Mouse (Mus musculus): ENCODE data around the gene Comp. TPM values are rescaled to one million over a fixed set of nuclear protein-coding genes. Genes with fewer than 3 reads are reported as not detected.
A peak's percentile ranks its signal among the peaks of the same experiment; 100 is the strongest.

Comp gene
- 0.27 TPM in 1 of 2 replicates, not detected in the other for polyA plus RNA-seq (2012; ENCODE audit: insufficient read depth, low replicate concordance)

DNA sequence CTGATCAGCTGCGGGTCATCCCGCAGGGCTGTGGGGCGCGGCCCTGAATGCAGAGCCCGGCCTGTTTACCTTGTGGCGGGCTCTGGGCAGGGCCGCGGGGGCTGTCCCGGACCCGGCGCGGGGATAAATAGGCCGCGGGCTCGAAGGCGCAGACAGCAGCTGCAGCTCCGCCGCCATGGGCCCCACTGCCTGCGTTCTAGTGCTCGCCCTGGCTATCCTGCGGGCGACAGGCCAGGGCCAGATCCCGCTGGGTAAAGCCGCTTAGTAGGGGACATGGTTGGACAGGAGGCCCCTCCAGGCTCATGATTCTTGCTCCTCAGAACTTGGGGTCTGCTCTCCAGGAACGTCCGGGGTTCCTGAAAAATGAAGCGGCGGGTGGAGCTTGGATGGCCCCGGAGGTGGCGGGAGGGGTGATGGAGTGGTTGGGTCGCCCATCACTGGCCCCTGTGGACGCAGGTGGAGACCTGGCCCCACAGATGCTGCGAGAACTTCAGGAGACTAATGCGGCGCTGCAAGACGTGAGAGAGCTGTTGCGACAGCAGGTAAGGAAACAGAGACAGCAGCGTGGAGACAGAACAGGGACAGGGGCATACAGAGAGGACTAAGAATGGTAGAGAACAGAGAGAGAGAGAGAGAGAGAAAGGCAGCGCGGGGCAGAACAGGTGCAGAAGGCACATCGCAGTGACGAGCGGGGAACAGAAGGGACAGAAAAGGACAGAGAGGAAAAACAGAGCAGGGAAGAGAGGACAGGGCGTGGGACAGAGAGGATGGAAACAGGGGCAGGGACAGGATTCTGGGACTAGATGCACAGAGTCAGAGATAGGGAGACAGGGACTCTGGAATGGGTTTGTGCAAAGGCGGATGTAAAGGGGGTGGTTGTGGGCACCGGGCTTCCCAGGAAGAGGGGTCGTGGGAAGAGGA, at the start of gene Comp:
TSS of gene Comp (plus strand) at position 162 of the 921 bp plus-strand sequence.
- H3K9me3 ChIP-seq = no peaks in the 10 kb centered on the region
- no peak for TF ChIP-seq FLI1 (IDR thresholded peaks at IDR 0.05; ENCODE audit: low read length)
- TF ChIP-seq GATA1 (IDR thresholded peaks at IDR 0.05; ENCODE audit: borderline replicate concordance, low read length) = no peak
- no peaks in the 10 kb centered on the region for H3K36me3 ChIP-seq (replicated peaks; ENCODE audit: low read length)
- H3K4me3 ChIP-seq (replicated peaks) = peak within 1 kb of the TSS; percentile 93
- peaks cover 53% of the 10 kb centered on the region for H3K4me1 ChIP-seq
- H3K27me3 ChIP-seq (replicated peaks) = peaks cover 87% of the 10 kb centered on the region

- peaks cover 36% of the 10 kb centered on the region for H3K27me3 ChIP-seq (replicated peaks)
- H3K36me3 ChIP-seq (replicated peaks; ENCODE audit: low read length) = no peaks in the 10 kb centered on the region
- H3K4me1 ChIP-seq = peaks cover 42% of the 10 kb centered on the region
- TF ChIP-seq GATA1 (IDR thresholded peaks at IDR 0.05; ENCODE audit: borderline replicate concordance, low read length) = no peak
- TF ChIP-seq FLI1 (IDR thresholded peaks at IDR 0.05; ENCODE audit: low read length) = no peak
- H3K9me3 ChIP-seq = no peaks in the 10 kb centered on the region
- H3K4me3 ChIP-seq (replicated peaks) = no peak overlapping the region
Measured at GRCm38 (mm10) chr8:70323716-70324115, 49.6 kb upstream of the Comp start.

DNA sequence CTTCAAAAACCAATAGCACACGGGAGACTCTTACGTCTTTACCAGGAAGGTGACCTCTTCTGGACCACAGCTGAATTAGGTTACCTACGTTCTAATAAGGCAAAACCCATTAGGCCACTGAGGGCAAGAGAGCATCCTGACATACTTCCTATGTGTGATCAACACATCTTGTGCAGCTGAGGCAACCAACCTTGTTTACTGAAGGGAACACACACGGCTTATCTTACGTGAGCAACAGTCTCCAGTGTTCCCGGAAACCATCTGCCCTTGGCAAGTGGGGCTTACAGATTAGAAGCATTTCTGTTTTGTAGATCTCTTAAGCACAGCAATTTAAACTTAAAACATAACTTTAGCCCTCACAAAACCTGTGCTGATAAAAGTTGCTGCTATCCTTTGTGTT, 45.8 kb upstream of the Comp start:
- Histone ChIP-seq H3K4me3 (replicated peaks) (peak overlapping the region; percentile 56), H3K4me1 (peaks cover 55% of the 10 kb centered on the region), H3K9me3 (peaks cover 8% of the 10 kb centered on the region; the same call in 1 of the 2 replicates), H3K27me3 (replicated peaks) (peaks cover 7% of the 10 kb centered on the region), H3K36me3 (replicated peaks; ENCODE audit: low read length) (peaks cover 31% of the 10 kb centered on the region)
- TF ChIP-seq FLI1 (IDR thresholded peaks at IDR 0.05; ENCODE audit: low read length) (no peak), GATA1 (IDR thresholded peaks at IDR 0.05; ENCODE audit: borderline replicate concordance, low read length) (peak; percentile 34; the same call in 1 of the 3 replicates)

DNA sequence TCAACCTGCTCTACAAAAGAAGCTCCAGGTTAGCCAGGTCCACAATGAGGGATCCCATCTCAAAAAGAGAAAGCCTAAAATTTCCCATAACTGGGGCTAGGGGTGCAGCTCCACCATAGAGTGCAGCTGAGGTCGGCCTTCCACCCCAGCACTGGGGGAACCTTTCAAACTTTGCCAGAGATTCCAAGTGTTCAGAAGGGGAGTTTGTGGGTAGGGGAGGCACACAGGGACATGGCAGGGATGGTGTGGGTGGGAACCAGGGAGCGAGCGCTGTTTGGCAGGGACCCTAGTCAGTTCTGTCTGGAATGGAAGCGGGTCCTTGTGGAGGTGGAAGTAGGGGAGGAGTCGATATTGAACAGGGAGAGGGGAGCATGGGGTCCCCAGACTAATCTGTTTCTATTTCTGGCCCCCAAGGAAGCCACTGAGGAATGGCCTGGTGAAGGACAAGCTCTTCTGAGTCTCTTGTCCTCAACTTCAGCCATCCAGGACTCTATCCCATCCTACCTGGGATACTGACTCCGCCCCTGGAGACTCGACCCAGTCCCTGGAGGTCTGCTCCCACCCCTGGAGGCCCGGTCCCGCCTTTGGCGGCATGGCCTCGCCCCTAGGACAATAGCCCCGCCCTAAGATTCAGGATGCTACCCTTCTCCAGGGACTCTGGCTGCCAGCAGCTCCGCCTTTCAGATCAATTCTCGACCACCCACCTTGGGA, 44.1 kb upstream of the Comp start, which contains the start of gene Gdf1:
TSS of gene Gdf1 (plus strand) at position 694 of the 711 bp plus-strand sequence.
- Histone ChIP-seq H3K4me3 (replicated peaks) (peak within 1 kb of the TSS; percentile 40), H3K36me3 (replicated peaks; ENCODE audit: low read length) (peaks cover 49% of the 10 kb centered on the region), H3K27me3 (replicated peaks) (no peaks in the 10 kb centered on the region), H3K9me3 (peaks cover 11% of the 10 kb centered on the region; the same call in 1 of the 2 replicates), H3K4me1 (peaks cover 43% of the 10 kb centered on the region)
- TF ChIP-seq FLI1 (IDR thresholded peaks at IDR 0.05; ENCODE audit: low read length) = no peak
- no peak for TF ChIP-seq GATA1 (IDR thresholded peaks at IDR 0.05; ENCODE audit: borderline replicate concordance, low read length)

GRCm38 (mm10) chr8:70329835-70330740, 43.3 kb upstream of the Comp start:
- Histone ChIP-seq H3K4me1 (peaks cover 39% of the 10 kb centered on the region), H3K4me3 (replicated peaks) (no peak overlapping the region), H3K9me3 (peaks cover 11% of the 10 kb centered on the region; the same call in 1 of the 2 replicates), H3K27me3 (replicated peaks) (no peaks in the 10 kb centered on the region), H3K36me3 (replicated peaks; ENCODE audit: low read length) (peaks cover 57% of the 10 kb centered on the region)
- TF ChIP-seq FLI1 (IDR thresholded peaks at IDR 0.05; ENCODE audit: low read length) (no peak), GATA1 (IDR thresholded peaks at IDR 0.05; ENCODE audit: borderline replicate concordance, low read length) (no peak)

DNA sequence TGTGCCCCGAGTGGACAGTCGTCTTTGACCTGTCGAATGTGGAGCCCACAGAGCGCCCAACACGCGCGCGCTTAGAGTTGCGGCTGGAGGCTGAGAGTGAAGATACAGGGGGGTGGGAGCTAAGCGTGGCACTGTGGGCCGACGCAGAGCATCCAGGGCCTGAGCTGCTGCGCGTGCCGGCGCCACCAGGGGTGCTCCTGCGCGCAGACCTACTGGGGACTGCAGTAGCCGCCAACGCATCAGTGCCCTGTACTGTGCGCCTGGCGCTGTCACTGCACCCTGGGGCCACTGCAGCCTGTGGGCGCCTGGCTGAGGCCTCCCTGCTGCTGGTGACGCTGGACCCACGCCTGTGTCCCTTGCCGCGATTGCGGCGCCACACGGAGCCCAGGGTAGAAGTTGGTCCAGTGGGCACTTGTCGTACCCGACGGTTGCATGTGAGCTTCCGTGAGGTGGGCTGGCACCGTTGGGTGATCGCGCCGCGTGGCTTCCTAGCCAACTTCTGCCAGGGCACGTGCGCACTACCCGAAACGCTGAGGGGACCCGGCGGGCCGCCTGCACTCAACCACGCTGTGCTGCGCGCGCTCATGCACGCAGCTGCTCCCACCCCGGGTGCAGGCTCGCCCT, 42.5 kb upstream of the Comp start:
- H3K9me3 ChIP-seq = peaks cover 11% of the 10 kb centered on the region; the same call in 1 of the 2 replicates
- no peak overlapping the region for H3K4me3 ChIP-seq (replicated peaks)
- peaks cover 34% of the 10 kb centered on the region for H3K4me1 ChIP-seq
- TF ChIP-seq FLI1 (IDR thresholded peaks at IDR 0.05; ENCODE audit: low read length) (no peak), GATA1 (IDR thresholded peaks at IDR 0.05; ENCODE audit: borderline replicate concordance, low read length) (no peak)
- H3K36me3 ChIP-seq (replicated peaks; ENCODE audit: low read length) = peaks cover 65% of the 10 kb centered on the region
- H3K27me3 ChIP-seq (replicated peaks) = no peaks in the 10 kb centered on the region

GRCm38 (mm10) chr8:70331526-70331925, 41.8 kb upstream of the Comp start:
- Histone ChIP-seq H3K9me3 (peaks cover 11% of the 10 kb centered on the region; the same call in 1 of the 2 replicates), H3K4me1 (peaks cover 34% of the 10 kb centered on the region), H3K36me3 (replicated peaks; ENCODE audit: low read length) (peaks cover 71% of the 10 kb centered on the region), H3K27me3 (replicated peaks) (no peaks in the 10 kb centered on the region), H3K4me3 (replicated peaks) (no peak overlapping the region)
- TF ChIP-seq FLI1 (IDR thresholded peaks at IDR 0.05; ENCODE audit: low read length) = no peak
- TF ChIP-seq GATA1 (IDR thresholded peaks at IDR 0.05; ENCODE audit: borderline replicate concordance, low read length) = no peak

DNA sequence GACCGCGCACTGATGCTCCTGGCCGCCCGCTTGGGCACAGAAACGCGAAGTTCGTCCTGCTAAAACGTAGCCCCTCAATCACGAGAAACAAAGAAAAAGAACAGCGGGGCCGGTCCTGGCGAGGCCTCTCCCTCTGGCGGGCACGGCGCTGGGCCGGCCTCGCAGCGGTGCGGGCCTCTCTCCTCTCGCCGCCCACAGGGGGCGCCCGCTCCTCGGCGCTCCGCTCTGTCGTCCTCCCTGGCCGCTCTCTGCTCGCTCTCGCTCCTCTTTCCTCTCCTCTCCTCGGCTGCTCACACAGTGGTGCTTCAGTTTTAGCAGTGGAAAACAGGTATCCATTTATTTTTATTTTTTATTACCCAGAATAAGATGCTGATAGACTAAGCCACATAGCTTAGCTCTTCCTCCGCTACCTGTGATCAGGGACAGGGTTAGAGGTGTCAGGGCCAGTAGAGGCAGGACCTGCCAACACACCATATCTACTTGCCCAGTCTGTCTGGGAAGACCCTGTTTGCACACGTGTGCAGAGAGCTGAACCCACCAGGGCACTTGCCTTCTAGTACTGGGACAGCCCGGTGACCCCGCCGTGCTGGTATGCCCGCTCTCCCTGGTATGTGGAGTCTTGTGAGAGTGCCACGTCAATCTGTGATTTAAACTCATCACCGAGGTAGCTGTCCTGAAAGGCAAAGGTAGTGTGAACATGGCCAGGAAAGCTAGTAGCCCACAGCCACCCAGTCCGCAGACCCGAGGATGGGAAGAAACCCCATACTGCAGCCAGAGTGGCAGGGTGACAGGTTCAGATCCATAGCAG, 41.1 kb upstream of the Comp start:
- Histone ChIP-seq H3K36me3 (replicated peaks; ENCODE audit: low read length) (peaks cover 79% of the 10 kb centered on the region), H3K27me3 (replicated peaks) (no peaks in the 10 kb centered on the region), H3K9me3 (peaks cover 11% of the 10 kb centered on the region; the same call in 1 of the 2 replicates), H3K4me3 (replicated peaks) (no peak overlapping the region), H3K4me1 (peaks cover 39% of the 10 kb centered on the region)
- TF ChIP-seq GATA1 (IDR thresholded peaks at IDR 0.05; ENCODE audit: borderline replicate concordance, low read length) (no peak), FLI1 (IDR thresholded peaks at IDR 0.05; ENCODE audit: low read length) (no peak)

Measured in megakaryocyte, embryonic 14.5 days (primary cell).